In genomic region chr13:44948320-44949250, GRCm38 (mm10) we compare ENCODE assay signal across 16 mouse cellular contexts. TPM values are rescaled to one million over a fixed set of nuclear protein-coding genes. Genes with fewer than 3 reads are reported as not detected.
DNase-seq lines count a peak whose midpoint lies in the region; ATAC-seq and TF ChIP-seq lines count a peak whose summit lies in the region.
"Had no signal": no experiment of that assay in that cellular context is flagged by ENCODE, and none has a peak within 500 bp of the region (broad histone marks: within the 10 kb centered on the region; RNA-seq: fewer than 3 reads in every experiment).

No protein-coding gene starts in this region.

- no peak for ATAC-seq in heart, embryonic 11.5 days (replicated peaks; ENCODE audit: insufficient number of reproducible peaks, low FRiP score, low TSS enrichment)
- ATAC-seq: forebrain, embryonic 15.5 days; intestine, embryonic 15.5 days had no signal

- no peaks in the 10 kb centered on the region for H3K9me3 ChIP-seq in heart, embryonic 11.5 days (replicated peaks; ENCODE audit: control insufficient read depth, low read length)
- H3K9me3 ChIP-seq: forebrain, embryonic 15.5 days; intestine, embryonic 15.5 days; limb, embryonic 12.5 days; midbrain, embryonic 12.5 days had no signal

- no peak for TF ChIP-seq POLR2A in bone marrow, adult 2 months (IDR thresholded peaks at IDR 0.05; ENCODE audit: borderline replicate concordance, control insufficient read depth, low read depth, low read length)

- no peak overlapping the region for H3K4me3 ChIP-seq in heart, embryonic 11.5 days (ENCODE audit: low read depth, low read length)
- H3K4me3 ChIP-seq in bone marrow, adult 2 months (replicated peaks; ENCODE audit: control insufficient read depth, low read depth, low read length) = no peak overlapping the region
- H3K4me3 ChIP-seq: forebrain, embryonic 15.5 days; intestine, embryonic 15.5 days; limb, embryonic 12.5 days; midbrain, embryonic 12.5 days had no signal

- H3K4me2 ChIP-seq in heart, embryonic 11.5 days = no peak overlapping the region
- H3K4me2 ChIP-seq: intestine, embryonic 15.5 days; limb, embryonic 12.5 days; midbrain, embryonic 12.5 days had no signal

- no peak overlapping the region for H3K27ac ChIP-seq in heart, embryonic 11.5 days (ENCODE audit: low read depth, low read length)
- H3K27ac ChIP-seq in bone marrow, adult 2 months (ENCODE audit: control insufficient read depth, insufficient read depth, low read depth, low read length, poor library complexity) = no peak overlapping the region
- H3K27ac ChIP-seq: intestine, embryonic 15.5 days; kidney, postnatal 0 days; midbrain, embryonic 12.5 days had no signal

- peak; percentile 65 to 72 for DNase-seq in heart, adult 18-20 months
- DNase-seq in left cerebral cortex, postnatal 14 days (ENCODE audit: low spot score in 2 of 2) = peak; percentile 29 to 34
- no peak for DNase-seq in left cerebral cortex, adult 11 months (ENCODE audit: low spot score)
- DNase-seq in left cerebral cortex, postnatal 36 days (ENCODE audit: low spot score in 2 of 2) = peak; percentile 34 to 43
- no peak for DNase-seq in adrenal gland, adult (ENCODE audit: inconsistent age in 2 of 2, low spot score in 1 of 2)
- DNase-seq: adrenal gland, postnatal 10 days; cerebellum, postnatal 10 days; gastrocnemius, postnatal 36 days; lung, postnatal 4 days had no signal

- H3K9ac ChIP-seq in heart, embryonic 11.5 days (ENCODE audit: low read depth, low read length) = no peak overlapping the region
- H3K9ac ChIP-seq: forebrain, embryonic 15.5 days; intestine, embryonic 15.5 days; limb, embryonic 12.5 days; midbrain, embryonic 12.5 days had no signal

- TF ChIP-seq CTCF in bone marrow, adult 2 months (IDR thresholded peaks at IDR 0.05; ENCODE audit: control insufficient read depth, insufficient read depth, low read length) = 0 out of 2 replicates have a peak, but pooled peaks have one; percentile 6

- no peaks in the 10 kb centered on the region for H3K27me3 ChIP-seq in heart, embryonic 11.5 days (ENCODE audit: control insufficient read depth, insufficient read depth, low read length)
- H3K27me3 ChIP-seq: forebrain, embryonic 15.5 days; intestine, embryonic 15.5 days; limb, embryonic 12.5 days; midbrain, embryonic 12.5 days had no signal

- intact Hi-C loops in left cerebral cortex, postnatal 14 days (cut with DNase I) = no loop called here
- intact Hi-C loops in left cerebral cortex, postnatal 36 days (cut with DNase I) = no loop called here

- peaks cover 20% of the 10 kb centered on the region for H3K4me1 ChIP-seq in heart, embryonic 11.5 days (ENCODE audit: control insufficient read depth, insufficient read depth, low read length)
- H3K4me1 ChIP-seq in bone marrow, adult 2 months (ENCODE audit: control insufficient read depth, insufficient read depth, low read length) = no peaks in the 10 kb centered on the region
- H3K4me1 ChIP-seq: intestine, embryonic 15.5 days had no signal

- 81% methylated on average over 16 of the region's 16 CpGs for WGBS in heart, embryonic 11.5 days (ENCODE audit: insufficient replicate concordance)
- WGBS in bone marrow, adult 2 months = 74% methylated on average over 16 of the region's 16 CpGs

- peaks cover 2% of the 10 kb centered on the region; the same call in 1 of the 2 replicates for H3K36me3 ChIP-seq in heart, embryonic 11.5 days (ENCODE audit: control insufficient read depth, insufficient read depth, low read length)
- H3K36me3 ChIP-seq: forebrain, embryonic 15.5 days; intestine, embryonic 15.5 days had no signal

RNA-seq across cellular contexts. Expression of gene Dtnbp1, which starts 53.4 kb away (rescaled TPM):
- total RNA-seq in heart, adult 18-20 months (2021) = 100 to 1,000 TPM; 123 to 139 TPM
- polyA plus RNA-seq in heart, embryonic 11.5 days (2014; fragmentation: Nextera tagmentation; extraction: Ambion mirVana) = 64.1 and 67.9 TPM in 2 replicates
- 10 to 100 TPM; 78.9 to 89.5 TPM for total RNA-seq in left cerebral cortex, postnatal 14 days (2021)
- 12.3 and 27.6 TPM in 2 replicates for polyA plus RNA-seq in bone marrow, adult 2 months (2011; ENCODE audit: insufficient read depth, insufficient read length, low replicate concordance, missing spikeins)
- total RNA-seq in left cerebral cortex, postnatal 36 days (2021) = 10 to 100 TPM; 91.0 to 94.3 TPM

Comparison
In these comparisons a context has a peak if more than half of its experiments do, and no peak if none do; other contexts are left out.
1. DNase-seq: peak in heart, adult 18-20 months (2 of 2), left cerebral cortex, postnatal 14 days (2 of 2) and left cerebral cortex, postnatal 36 days (2 of 2); none in left cerebral cortex, adult 11 months (single experiment) and adrenal gland, adult (0 of 2).